Mouse (Mus musculus) bone marrow, adult 2 months (tissue): ENCODE results near the gene Dnaja3.

ENCODE experiments used
- CTCF ChIP-seq: fragments of 200-500 bp; IDR thresholded peaks from 2 replicates; pipeline ENCODE4 v1.5.1; 2011; ENCODE audit warnings: low read length, control low read depth; ENCODE audit not compliant: control insufficient read depth, insufficient read depth
- POLR2A ChIP-seq: fragments of 200-500 bp; IDR thresholded peaks from 2 replicates; pipeline ENCODE4 v1.6.1; 2011; ENCODE audit warnings: low read depth, mild to moderate bottlenecking, control low read depth, low read length, borderline replicate concordance; ENCODE audit not compliant: control insufficient read depth

DNA sequence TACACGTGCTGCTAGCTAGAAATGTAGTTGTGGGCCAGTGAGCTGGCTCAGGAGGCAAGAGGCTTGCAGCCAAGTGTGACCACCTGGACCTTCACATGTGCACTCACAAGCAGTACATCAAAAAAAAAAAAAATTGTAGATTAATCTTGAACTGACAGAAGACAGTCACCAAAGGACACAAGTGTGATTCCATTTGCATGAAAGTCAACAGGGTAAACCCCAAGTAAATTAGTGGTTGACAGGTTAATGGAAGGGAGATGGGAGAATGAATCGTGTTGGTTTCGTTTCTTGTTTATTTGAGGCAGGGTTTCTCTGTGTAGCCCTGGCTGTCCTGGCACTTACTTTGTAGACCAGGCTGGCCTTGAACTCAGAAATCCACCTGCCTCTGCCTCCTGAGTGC lies 78.1 kb downstream of the Dnaja3 start:
- TF ChIP-seq POLR2A (no peak), CTCF (no peak)
